Mouse (Mus musculus) adrenal gland (tissue): ENCODE data around the gene Clec2d.
"Not testable (repeated sequence)": the region's sequence is repeated elsewhere in the genome, so short reads cannot be mapped to it uniquely, and the experiment has no call there.

Source experiments
- intact Hi-C: fragments of 180-260 bp; cut with DNase I; formaldehyde crosslinking; loops from one replicate; pipeline ENCODE4 v1.15.1; 2025

Clec2d gene

DNA sequence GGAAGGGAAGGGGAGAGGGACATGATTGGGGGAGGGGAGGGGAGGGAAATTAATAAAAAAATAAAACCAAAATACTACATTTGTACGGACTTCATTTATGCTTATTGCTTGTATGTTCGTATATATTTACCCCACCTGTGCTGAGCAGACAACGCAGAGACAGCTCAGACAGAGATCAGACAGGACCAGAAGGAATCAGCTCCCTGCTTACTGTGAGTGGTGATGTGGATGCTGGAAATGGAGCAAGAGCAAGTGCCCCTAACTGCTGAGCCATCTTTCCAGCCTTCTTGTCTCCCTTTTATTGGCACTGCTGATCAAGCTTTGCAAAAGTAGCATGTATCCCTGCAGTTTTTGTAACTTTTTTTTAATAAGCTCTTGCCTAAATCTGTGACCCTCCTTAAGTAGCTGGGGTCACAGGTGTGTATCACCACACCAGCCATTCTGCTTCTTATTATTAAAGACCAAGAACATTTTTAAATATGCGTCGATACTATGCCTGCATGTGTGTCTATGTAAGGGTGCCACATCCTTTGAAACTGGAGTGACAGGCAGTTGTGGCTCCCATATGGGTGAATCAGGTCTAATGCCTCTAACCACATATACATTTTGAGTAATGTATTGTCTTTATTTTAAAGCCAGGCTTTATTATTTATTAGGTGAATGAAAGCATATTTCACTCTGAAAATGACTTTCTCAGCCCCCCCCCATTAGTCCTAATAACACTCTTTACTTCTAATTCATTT, 6.2 kb downstream of the Clec2d start:
- intact Hi-C loops: loop anchor here (5.0 to 10.0 kb wide), 2 partner anchors 199 to 292 kb away; partner anchors contain the start of gene BC035044

DNA sequence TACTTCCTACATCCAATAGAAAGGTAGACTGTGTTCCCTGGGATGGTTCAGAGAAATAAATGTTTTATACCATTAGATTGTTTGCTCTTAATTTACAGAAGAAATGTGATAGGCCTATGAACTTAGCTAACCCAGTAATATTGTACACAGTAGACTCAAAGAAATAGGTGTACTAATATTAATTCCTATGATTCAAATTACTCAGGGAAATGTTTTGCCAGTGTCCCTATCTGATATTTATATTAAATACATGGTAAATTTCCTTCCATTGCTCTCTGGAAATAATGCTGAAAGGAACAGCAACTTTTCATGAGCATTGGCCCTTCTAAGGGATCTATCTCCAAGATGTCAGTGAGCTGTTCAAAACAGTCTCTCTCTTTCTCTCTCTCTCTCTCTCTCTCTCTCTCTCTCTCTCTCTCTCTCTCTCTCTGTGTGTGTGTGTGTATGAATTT, 6.8 kb downstream of the Clec2d start:
- intact Hi-C loops: loop anchor here (5.0 to 10.0 kb wide), 2 partner anchors 200 to 292 kb away; partner anchors contain the start of gene BC035044

DNA sequence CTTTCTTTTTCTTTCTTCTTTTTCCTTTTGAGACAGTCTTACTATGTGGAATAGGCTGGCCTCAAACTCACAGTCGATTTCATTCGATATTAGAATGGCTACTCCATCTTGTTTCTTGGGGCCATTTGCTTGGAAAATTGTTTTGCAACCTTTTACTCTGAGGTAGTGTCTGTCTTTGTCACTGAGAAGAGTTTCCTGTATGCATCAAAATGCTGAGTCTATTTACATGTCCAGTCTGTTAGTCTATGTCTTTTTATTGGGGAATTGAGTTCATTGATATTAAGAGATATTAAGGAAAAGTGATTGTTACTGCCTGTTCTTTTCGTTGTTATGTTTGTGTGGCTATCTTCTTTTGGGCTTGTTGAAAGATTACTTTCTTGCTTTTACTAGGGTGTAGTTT, 7.4 kb downstream of the Clec2d start:
- intact Hi-C loops: loop anchor here (5.0 to 10.0 kb wide), 2 partner anchors 201 to 293 kb away; partner anchors contain the start of gene BC035044

DNA sequence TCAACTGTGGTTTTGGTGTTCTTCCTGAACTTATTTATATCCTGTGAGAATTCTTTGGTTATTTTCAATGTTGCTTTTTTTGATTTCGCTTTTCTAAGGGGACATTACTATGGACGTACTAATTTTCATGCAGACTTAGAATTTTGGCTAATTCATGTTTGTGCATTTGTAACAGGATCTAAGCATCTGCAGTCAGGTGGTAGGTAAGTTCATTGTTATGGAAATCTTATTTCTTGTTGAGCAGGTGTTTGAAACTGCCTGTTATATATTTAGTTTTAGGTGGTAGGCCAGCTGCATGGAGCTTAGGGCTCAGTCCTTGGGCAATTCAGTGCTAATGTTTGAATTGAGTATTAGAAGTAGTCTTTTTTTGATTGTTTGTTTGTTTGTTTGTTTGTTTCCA, 13.0 kb downstream of the Clec2d start:
- intact Hi-C loops: no loop called here

DNA sequence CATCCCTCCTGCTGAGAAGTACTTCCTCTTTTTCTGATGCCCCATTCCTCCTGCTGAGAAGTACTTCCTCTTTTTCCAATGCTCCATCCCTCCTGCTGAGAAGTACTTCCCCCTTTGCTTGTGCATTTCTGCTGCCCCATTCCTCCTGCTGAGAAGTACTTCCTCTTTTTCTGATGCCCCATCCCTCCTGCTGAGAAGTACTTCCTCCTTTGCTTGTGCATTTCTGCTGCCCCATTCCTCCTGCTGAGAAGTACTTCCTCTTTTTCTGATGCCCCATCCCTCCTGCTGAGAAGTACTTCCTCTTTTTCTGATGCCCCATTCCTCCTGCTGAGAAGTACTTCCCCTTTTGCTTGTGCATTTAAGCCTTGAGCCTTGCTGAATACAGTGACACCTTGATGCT, 19.7 kb downstream of the Clec2d start:
- intact Hi-C loops: not testable (repeated sequence)

DNA sequence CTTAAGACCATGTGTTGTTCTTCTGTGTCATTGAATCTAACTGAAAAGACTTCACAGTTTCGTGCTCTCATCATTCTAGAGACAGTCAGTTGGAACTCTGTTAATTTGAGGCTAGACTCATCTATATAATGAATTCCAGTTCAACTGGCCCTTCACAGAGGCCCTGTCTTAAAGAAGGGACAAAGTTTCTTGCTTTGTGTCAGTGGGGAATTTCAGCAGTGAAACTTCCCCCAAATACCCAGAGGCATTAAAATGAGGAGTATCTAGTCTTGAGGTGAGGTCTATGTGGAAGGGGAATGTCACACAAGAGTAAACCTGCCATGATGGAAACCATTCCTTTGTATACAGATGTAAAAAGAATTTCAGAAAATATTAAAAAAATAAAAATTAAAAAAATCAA, 21.9 kb downstream of the Clec2d start:
- intact Hi-C loops: no loop called here

DNA sequence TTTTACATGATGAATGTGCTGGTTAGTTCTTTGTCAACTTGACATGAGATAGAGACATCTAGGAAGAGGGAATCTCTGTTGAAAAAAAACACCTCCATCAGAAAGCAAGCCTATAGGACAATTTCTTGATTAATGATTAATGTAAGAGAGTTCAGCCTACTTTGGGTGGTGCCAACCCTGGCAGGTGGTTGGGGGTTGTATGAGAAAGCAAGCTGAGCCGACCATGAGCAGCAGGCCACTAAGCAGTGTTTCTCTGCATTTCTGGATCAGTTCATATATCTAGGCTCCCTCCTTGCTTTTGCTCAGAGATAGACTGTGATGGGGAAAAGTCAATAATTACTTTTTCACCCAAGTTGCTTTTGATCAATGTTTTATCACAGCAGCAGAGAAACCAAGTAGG, 23.9 kb downstream of the Clec2d start:
- intact Hi-C loops: no loop called here

DNA sequence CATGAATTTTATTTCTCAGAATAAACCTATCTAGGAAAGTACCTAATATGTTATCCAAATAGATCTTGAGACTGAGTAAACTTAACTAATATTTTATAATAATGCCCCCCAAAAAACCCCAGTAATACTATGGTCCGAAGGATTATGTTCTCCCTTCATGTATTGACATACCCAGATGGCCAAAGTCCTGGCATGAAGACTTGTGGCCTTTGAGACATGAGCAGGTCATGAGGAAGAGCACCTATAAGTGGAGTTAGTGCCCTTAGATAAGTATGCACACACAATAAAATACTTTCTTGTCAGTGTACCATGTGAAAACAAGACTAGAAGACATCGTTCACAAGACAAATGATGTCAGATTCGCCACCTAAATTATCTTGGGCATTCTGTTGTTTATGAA, 24.4 kb downstream of the Clec2d start:
- intact Hi-C loops: no loop called here

DNA sequence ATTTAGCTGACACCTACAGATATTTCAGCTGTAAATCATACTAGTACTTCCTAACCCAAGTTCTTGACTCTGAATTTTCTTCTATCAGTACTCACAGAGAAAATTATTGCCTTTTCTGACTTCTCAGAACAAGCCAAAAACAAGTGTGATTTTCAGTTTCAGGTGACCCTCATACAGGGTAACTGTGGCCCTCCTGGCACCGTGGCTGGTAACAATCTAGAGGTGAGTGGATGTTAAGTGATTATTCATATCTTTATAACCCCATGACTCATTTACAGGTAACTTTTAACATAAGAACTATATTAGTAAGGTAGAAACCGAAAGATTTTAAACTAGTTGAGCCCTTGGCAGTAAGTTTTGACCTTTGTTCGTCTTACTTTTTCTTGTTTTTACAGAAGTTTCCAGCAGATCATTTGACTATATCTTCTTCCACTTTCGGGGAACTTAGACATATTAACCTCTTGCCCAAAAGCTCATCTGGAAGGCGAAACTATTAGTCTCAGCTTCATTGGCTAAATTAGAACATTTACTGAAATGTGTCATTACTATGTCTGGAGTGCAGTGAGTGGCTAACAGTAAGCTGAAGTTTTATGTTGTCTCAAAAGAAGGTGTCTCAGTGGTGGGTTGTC, 28.6 kb downstream of the Clec2d start:
- intact Hi-C loops: no loop called here

DNA sequence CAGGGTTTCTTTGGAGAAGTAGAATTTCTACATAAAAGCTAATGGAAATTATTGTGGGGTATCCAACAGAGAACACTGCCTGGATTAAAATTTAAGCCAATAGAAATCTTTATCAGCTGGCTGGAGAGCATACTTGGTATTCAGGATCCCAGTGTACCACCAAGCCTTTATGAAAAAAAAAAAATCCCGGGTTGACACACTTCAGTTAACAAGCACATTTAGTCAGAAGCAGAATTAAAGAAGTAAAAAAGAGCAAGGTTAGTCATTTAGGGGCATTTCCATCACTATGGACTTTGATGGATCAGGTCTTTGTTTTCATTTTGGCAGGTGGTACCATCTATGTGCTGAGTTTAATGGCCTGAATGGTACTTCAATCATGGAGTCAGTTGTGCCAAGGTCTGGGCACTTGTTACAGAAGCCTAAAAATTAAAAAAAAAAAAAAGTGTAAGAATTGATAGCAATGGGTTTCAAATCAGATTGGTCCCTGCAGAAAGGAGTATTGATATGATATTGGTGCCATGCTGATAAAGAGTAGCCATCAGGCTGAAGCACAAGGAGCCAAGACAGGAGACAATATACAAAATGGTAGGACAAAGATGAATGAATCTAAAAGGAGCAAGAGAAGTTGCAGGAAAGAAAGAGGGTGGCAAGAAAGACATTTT, 29.5 kb downstream of the Clec2d start:
- intact Hi-C loops: no loop called here

DNA sequence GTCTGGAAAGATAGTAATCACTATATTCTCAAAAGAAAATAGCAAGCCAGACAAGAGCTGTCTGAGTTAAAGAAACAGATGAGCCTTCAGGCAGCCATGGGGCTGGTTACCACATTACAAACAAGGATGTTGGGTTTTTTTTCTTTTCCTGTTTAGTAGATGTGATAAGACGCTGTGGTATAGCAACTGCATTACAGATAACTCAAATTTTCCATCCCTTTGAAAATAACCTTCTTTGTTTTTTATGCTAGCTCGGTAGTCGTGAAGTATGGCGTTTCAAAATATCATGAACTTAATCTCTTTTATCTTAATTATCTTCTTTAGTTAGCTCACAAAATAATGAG, 30.0 kb downstream of the Clec2d start:
- intact Hi-C loops: no loop called here

DNA sequence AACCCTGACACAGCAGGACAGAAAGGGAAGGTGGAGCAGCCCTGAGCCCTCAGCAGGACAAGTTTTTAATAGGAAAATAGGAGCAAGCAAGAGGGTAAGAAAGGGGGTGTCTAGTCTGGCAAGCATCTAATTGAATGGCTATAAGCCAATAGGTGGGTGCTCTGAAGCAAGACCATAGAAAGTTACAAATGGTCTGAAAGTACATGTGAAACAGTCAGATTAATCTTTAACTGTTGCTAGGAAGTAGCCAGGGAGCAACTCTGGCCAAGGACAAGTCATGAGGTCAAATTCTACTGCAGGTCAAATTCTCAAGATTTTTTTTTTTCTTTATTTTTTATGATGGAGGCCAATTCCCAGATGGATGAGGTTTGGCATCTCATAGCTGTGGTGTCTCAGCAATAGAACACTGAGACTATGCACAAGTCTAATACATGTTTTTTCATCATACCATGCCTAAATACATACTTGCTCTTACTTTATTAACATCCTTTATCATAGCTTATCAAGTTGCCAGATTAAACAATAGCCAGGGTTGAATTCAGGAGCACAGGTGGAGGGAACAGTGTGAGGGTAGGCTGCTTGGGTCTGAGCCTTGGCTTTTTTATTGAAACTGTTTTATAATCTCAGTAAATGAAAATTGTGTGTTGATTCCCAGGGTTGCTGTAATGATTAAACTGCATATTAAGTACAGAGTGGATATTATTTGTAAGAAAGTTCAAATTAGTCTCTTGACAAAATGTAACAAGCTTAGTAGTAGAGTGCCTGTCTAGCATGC, 32.2 kb downstream of the Clec2d start:
- intact Hi-C loops: no loop called here

DNA sequence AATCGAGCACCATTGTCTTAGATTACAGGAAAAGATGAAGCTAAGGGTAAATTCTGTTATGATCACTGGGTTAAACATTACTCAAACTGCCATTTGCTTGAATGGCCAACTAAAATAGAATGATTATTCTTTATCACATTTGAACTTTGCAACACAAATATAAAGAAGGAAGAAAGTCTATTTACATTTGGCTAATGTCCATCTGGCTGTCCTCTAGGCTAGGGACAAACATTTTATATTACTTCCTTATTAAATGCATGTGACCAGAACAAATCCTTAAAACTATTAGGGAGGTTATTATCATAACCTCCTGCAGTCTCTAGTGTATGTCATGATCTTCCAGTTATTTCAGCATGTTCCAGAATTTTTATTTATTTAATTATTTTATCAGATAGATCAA, 33.1 kb downstream of the Clec2d start:
- intact Hi-C loops: no loop called here

DNA sequence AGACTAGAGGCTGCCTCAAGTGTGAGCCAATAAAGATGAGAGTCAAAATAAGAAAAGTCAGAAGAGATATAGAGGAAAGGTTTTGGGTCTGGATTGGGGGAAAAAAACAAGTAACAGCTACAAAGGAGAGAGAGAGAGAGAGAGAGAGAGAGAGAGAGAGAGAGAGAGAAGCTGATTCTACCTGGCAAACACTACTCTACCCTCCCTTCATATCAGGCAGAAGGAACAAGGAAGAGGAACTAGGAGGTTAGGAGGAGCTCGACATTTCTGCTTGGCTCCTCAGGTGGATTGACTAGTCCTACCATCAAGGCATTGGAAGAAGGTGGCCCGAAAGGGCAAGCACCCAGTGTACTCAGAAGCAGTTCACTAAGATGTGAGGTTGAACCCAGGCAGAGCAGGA, 33.8 kb downstream of the Clec2d start:
- intact Hi-C loops: no loop called here

DNA sequence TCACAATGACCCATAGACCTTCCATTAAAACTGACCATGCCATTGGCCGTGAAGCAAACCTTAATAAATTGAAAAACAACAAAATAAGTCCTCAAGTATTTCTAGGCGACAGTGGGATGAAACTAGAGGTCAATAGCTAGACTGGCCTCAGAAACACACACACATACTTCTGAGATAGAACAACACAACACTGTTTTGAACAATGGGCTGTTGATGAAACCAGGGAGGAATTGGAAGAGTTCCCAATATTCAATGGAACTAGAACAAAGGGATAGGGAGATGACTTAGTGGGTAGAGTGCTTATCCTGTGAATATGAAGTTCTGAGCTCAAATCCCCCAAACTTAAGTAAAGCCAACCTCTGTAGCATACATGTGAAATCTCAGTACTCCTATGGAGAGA, 34.6 kb downstream of the Clec2d start:
- intact Hi-C loops: no loop called here

DNA sequence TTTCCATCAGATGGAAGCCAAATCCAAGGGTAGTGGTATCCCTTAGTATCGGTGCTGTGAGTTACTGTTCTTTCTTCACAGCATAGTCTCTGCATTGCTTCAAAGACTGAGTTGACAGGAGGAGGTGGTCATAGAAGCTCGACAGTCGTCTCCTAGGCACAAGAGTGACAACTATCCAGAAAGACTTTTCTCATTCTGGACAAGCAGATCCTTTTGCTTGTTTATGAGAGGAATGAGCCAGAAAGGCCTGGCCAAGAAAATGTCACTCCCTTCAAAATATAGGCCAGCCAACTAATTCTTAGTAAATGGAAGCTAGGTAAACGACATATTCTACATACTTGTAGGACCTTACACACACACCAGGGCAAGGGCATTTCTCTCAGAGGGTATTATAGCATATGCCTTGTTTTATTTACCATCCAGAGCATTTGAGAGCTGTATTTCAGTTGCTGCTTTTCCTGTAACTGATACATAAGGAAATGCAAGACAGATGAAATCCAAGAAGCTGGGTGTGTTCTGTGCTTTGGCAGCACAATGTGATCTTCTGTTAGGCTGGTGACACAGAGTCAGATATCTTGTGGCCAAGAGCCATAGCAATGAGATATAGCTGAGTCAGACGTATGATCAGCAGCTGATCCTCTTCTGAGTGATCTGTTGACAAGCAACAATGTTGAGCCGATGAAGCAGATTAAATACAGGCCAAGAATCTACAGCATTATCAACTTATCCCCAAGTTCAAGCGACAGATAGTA, 35.6 kb downstream of the Clec2d start:
- intact Hi-C loops: no loop called here

DNA sequence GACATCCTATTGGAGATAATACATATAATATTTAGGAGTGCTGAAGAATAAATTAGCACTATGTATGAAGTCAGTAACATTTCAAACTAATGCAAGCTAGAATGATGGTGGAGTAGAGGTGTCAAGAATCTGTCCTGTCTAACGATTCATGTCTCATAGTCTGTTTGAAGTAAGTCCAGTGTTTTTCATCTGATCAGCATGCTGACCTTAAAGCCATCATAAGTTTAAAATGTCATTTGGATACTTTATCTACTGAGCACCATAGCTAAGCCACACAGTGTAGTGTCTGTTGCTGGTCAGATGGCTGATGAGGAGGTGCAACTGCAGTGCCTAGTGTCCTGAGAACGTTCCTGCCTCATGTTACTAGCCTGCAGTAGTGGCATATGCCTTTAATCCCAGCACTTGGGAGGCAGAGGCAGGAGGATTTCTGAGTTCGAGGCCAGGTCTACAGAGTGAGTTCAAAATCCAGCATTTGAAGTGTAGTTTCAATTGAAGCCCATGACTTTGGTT, 36.4 kb downstream of the Clec2d start:
- intact Hi-C loops: no loop called here

DNA sequence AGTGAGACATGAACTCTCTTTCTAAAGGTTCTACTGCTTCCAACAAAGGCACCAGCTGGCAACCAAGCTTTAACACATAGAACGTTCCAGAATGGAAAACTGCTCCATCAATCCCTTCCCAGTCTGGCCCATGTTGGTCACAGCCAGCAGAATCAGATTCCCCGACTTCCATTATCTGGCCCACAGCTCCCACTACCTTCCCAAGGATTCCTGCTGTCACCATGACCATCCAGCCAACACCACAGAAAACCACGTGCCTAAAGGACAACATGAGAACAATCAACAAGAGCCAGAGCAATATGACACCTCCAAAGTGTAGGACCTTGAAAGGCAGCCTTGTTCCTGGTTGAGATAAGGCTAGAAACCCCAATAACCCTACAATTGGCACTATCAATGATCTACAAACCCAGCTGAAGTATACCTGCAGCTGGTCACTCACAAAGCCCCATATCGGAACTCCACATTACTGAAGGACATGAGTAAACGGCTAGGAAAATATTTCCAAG, 37.8 kb downstream of the Clec2d start:
- intact Hi-C loops: no loop called here

DNA sequence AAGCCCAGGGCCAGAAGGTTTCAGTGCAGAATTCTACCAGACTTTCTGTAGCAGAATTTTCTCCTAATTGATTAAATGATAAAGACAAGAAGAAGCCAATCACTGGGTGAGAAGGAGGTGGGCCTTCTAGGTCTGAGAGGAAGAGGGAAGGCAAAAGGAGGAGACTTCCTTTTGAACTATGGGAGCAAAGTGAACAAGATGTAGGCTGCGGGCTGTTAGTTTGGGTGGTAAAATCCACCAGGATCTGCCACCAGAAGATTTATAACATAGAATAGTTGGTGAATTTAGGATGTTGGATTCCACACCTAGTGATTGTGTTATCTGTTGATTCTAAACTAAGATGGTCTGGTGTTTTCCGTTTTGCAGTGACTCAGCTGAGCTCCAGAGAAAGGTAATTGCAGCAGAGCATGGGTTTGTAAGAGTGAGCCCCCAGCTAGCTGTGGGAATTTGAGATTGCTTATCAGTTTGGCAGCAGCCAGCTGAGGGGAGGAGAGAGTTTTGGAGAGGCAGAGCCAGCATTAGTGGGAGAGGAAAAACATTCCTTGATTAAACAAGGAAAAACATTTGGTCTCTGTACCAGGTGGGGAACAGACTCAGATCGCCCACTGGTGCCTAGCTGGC, 39.6 kb downstream of the Clec2d start:
- intact Hi-C loops: no loop called here

DNA sequence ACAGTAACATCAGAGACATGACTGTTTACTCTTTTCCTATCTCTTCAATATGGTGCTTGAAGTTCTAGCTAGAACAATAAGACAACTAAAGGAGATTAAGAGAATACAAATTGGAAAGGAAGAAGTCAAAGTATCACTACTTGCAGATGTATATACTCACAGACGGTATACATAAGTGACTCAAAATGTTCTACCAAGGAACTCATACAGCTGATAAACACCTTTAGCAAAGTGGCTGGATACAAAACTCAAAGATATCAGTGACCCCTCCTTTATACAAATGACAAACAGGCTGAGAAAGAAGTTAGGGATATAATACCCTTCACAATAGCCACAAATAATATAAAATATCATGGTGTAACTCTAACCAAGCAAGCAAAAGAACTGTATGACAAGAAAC, 40.6 kb downstream of the Clec2d start:
- intact Hi-C loops: no loop called here
